Mouse (Mus musculus) G1E (cell line): ENCODE measurements around the gene Otx2.

Experiments
- CTCF ChIP-seq: IDR thresholded peaks from 2 replicates; pipeline ENCODE4 v1.5.1; 2012; ENCODE audit warnings: low read depth, low read length, inconsistent platforms, mixed read lengths
- GATA1 ChIP-seq: IDR thresholded peaks from 2 replicates; pipeline ENCODE4 v1.6.1; 2012; ENCODE audit warnings: borderline replicate concordance, low read length, inconsistent platforms, mixed read lengths
- GATA2 ChIP-seq: IDR thresholded peaks from 2 replicates; pipeline ENCODE4 v1.6.1; 2012; ENCODE audit warnings: low read depth, low read length, inconsistent platforms, borderline replicate concordance
- POLR2AphosphoS5 ChIP-seq: IDR thresholded peaks from 2 replicates; pipeline ENCODE4 v1.6.1; 2012; ENCODE audit warnings: low read depth, low read length, inconsistent platforms; ENCODE audit not compliant: insufficient replicate concordance
- TAL1 ChIP-seq: conservative IDR thresholded peaks from 2 replicates; pipeline ENCODE4 v1.6.1; 2012; ENCODE audit warnings: low read depth, low read length, inconsistent platforms, mixed read lengths

- TF ChIP-seq POLR2AphosphoS5 (no peak), CTCF (no peak), GATA1 (no peak), TAL1 (no peak), GATA2 (no peak)
These were observed 31.9 kb downstream of the Otx2 start for GRCm38 (mm10) chr14:48641462-48642395.
